Mouse (Mus musculus): ENCODE data around the gene Fam168a.
A peak's percentile ranks its signal among the peaks of the same experiment; 100 is the strongest.

DNA sequence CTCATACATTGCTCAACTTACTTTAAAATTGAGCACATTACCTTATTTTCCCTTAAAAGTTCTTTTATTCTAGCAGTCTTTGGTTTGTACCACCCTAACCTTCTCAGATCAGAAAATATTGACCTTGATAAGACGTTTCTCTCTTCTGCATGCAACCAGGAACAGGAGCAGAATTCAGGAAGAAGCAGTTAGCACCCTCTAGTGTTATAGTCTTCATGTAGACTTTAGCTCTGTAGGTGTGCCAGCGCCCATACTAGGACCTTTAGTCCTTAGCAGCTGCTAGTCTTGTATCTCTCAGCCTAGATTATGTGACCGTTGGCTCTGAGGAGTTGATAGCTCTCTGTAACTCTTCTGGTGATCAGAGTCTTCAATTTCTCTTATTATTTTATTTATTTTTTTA is 92.4 kb downstream of the Fam168a start:
- peak; percentile 12; the same call in 1 of the 2 replicates for TF ChIP-seq CTCF (IDR thresholded peaks at IDR 0.05; ENCODE audit: borderline replicate concordance, extremely low read depth, insufficient read depth, insufficient read length)
- no peak for TF ChIP-seq POLR2A (IDR thresholded peaks at IDR 0.05; ENCODE audit: borderline replicate concordance, extremely low read depth, insufficient read depth, insufficient read length, poor library complexity, severe bottlenecking)

Data from brain, embryonic 14.5 days (tissue).